Mouse (Mus musculus): ENCODE measurements around the gene Pdzd7.
A peak's percentile ranks its signal among the peaks of the same experiment; 100 is the strongest.

Pdzd7 gene

DNA sequence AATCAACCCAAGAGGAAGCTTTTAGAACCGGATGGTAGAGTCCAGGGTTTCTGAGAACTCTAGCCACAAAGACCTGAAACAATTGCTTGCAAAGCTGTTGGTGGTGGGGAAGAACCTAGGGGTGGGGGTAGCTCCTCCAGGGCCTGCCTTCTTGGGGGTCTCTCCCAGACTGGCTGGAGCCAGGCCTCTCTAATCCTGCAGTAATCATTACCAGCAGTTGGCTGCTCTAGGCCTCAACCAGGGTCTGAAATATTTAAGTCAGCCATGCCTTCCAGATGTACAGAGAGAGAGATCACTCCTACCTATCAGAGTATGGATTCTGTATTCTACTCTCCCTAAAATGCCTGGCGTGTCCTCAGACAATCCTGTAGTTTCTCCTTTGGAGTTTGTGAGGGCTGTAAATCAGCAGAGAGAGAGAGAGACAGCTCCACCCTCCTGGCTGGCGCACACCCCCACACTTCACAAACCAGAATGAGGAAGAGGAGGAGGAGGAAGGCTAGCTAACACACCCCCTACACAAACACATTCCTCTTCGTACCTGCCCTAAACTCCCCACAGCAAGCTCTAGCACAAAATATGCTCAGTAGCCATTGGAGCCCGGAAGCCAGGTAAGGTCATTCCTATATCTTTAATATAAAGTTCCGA lies 31.8 kb downstream of the Pdzd7 start:
- DNase-seq (ENCODE audit: extremely low read depth, low read depth) = peak; percentile 35

DNA sequence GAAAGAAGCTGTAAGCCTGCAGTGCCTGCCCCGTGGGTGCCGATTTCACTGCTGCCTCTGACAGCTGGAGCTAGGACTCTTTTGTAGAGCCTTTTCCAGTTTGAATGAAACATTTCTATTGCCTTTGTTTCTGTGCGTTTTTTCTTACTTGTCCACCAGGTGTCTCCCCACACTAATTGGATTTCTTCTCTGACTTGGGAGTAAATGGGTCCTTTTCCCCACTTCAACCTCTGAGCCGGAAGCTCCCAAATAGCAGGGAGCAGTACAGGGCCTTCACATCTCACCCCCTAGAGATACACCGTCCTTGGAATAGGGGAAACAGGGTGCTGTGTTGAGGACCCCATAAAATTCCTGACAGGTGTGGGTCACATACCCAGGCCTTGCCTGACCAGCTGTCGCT lies 32.9 kb downstream of the Pdzd7 start:
- DNase-seq (ENCODE audit: extremely low read depth, low read depth) = peak; percentile 37

DNA sequence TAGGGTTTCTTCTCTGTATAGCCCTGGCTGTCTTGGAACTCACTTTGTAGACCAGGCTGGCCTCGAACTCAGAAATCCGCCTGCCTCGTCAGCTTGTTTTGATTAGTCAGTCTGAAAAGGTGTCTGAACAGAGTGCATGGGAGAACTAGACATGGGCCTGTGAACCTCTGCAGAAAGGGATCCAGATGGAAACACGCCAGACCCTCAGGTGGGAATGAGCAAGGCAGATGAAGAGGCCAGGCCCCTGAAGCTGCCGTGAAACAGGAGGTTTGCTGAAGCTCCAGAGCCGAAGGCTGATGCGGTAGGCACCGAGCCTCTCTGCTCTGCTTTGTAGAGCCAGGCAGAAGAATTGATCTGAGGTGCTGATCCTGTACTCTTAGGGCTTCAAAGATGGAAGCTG lies 33.3 kb downstream of the Pdzd7 start:
- no peak for DNase-seq (ENCODE audit: extremely low read depth, low read depth)

DNA sequence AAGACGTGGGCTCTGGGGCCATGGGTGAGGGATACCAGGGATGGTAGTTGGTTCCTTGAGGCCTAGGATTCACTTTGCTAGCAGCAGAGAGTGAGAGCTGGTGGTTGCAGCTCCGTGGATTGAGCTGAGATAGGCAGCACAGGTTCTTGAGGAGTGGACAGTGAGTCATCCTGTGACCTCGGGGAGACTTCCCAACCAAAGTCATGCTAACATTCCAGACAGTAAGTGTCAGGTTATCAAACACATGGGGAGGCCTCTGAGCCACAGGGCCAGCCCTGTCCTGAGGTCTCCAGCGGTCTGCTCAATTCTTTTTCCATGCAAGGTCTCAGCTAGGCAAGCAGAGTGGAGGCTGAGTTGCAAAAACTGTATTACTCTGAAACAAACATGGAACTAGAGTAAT lies 34.9 kb downstream of the Pdzd7 start:
- DNase-seq (ENCODE audit: extremely low read depth, low read depth) = no peak

DNA sequence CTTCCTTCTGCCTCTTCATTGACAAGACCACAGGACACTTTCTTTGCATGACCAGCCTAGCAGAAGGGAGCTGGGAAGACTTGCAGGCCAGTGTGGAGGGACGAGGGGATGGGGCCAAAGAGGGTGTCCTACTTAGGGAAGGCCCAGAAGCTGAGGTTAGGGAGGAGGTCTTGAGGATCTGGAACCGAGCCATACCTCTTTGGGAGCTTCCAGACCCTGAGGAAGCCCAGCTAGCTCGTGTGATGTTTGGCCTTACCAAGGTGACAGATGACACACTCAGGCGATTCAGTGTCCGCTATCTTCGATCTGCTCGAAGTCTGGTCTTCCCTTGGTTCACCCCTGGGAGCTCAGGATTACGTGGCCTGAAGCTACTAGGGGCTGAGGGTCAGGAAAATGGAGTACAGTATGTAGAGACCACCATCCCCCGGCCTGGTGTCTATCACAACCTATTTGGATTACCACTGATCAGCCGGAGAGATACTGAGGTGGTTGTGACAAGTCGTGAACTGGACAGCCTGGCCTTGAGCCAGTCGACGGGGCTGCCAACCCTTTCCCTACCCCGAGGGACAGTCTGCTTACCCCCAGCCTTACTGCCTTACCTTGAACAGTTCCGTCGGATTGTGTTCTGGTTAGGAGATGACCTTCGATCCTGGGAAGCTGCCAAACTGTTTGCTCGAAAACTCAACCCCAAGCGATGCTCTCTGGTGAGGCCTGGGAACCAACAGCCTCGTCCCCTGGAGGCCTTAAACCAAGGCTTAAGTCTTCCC lies 37.9 kb downstream of the Pdzd7 start:
- no peak for DNase-seq (ENCODE audit: extremely low read depth, low read depth)

DNA sequence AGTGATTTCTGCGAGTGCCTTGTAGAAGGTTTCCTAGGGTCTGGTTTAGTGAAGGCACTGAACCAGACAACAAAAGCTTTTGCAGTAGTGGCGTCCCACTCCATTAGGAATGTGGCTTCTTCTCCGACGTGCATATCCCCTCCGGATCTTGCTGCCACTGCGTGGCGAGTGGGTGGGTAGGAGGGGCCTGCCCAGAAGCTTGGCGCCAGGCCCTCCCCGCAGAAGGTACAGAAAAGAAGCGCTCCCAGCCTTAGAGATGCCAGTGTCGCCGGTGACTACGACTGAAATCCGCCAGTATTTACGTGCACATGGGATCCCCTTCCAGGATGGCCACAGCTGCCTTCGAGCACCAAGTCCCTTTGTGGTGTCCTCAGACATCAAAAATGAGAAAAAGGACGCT lies 38.5 kb downstream of the Pdzd7 start:
- no peak for DNase-seq (ENCODE audit: extremely low read depth, low read depth)

DNA sequence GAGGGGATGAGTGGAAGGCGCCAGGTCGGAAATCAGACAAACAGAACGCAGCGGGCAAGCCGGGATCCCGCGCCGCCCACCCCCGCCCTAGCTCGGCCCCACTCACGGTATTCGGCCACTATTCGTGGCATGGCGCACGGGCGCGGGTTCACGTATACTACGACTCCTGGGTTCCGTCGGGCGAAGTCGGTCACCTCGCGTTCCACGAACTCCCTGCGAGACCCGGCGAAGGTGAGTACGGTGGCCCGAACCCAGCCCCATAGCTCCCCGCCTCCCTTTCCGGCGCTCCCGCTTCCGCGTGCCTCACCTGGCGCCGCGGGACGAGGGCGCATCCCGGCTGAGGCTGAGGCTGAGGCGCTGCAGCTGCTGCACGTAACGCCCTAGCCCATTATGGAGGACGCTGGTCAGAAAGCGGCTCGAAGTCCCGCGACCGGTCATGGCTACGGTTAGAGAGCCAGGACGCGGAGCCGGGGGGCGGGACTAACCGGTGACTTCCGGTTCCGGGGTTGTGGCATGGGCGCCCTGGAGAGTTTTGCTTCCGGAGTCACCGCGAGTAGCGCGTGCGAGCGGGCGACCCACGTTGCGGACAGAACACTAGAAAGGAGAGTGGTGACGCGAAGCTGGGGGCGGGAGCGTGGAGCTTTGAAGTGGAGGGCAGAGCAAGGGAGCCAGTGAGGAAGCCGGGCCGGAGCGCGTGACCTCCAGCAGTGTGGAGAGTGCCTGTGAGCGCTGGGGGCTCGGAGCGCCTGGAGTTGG lies 39.4 kb downstream of the Pdzd7 start, which contains the start of gene Mrpl43:
Gene Mrpl43 (minus strand): TSS at position 486 of the 756 bp plus-strand sequence.
- peak; percentile 84 for DNase-seq (ENCODE audit: extremely low read depth, low read depth)

DNA sequence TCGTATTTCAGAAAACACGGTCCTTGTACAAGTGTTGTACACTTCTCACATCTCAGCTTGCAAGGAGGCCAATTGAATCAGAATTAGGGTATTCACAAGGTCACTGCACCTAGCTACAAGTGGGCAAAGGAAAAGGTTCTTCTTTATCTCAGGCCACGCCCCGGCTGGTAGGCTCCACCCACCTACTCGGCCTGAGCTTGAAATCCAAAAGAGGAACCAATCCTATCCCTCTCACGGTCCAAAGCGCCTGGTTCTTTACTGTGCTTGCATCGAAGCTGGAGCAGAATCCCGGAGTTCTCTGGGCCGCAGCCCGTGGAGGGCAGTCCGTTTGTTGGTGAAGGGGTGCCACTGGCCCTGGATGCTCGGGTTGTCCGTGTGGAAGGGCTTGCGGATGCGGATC lies 40.1 kb downstream of the Pdzd7 start, which contains the start of gene Twnk:
Gene Twnk (plus strand): TSS at position 220 of the 400 bp plus-strand sequence.
- DNase-seq (ENCODE audit: extremely low read depth, low read depth) = peak; percentile 88

DNA sequence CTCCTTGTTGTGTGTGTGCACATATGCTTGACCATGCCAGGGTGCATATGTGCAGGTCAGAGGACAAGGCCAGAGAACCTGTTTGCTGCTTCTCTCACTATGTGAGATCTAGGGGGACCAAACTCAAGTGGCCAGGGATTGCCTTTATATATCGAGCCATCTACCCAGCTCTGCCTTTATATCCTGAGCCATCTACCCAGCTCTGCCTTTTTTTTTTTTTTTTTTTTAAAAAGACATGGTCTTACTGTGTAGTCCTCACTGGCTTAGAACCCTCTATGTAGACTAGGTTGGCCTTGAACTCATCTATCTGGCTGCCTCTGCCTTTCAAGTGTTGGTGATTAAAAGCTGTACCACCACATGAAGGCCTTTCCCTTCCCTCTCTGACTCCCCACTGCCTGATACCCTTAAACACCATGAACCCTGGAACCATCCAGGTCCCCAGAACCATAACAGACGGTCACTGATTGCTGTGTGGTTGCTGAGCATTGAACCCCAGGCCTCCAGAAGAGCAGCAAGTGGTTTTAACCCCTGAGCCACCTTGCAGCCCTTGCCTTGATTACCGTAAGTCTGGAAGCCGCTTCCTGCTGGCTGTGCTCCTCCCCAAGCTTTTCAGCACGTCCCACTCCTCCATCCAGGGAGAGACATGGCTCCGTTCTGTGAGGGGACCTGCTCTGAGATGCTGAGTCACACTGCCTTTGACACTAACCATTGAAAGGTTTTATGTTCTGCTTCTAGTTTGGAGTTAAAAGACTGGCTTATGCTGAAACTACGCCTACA lies 41.6 kb downstream of the Pdzd7 start:
- no peak for DNase-seq (ENCODE audit: extremely low read depth, low read depth)

DNA sequence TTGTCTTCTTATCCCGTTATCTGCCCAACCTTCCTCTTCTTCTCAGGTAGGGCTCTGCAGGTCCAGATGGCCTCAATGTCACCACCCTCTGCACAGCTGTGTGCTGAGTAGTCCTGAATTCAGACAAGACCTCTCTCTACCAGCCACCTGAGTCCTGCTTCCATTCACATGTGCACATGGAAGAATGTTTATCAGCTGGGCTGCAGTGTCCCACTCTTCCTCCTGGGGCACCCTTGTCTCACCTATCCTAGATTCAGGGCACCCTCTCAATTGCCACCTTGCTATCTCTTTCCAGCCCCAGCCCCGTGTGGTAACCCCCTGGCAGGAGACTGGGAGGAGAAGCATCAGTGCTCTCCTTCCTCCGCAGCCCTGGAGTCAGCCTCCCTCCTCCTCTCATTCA lies 43.2 kb downstream of the Pdzd7 start:
- no peak for DNase-seq (ENCODE audit: extremely low read depth, low read depth)

DNA sequence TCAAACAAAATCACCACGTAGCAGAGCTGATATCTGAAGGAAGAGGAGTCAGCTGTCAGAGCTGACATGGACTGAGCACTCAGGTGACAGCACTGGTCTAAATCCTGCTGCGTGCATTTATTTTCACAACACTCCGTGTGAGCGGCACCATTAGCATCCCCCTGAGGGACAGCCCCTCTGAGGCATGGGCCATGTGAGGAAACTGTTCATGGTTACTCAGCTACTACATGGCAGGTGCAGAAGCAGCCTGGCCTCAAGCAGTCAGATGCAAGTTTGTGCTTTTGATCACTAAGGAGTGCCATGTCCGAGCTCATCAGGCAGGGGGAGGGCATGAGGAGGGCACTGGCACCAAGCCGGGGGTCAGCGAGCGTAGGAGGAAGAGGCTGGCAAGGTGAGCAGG lies 45.9 kb downstream of the Pdzd7 start:
- no peak for DNase-seq (ENCODE audit: extremely low read depth, low read depth)

DNA sequence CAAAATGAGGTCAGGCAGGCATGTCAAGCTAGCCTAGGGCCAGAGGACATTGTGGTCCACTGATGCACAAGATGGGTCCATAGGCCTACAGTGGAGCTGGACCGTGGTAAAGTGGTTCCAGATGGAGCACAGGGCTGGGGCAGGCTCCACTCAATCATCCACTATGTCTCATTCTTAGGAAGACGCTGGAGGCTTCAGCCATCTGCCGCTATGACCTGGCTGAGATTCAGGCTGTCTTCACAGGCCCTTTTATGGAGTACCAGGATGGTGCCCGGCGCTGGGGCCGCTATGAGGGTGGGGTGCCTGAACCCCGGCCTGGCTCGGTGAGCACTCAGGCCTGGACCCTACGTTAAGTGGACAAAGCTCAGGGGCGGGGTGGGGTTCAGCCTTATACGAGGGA lies 47.7 kb downstream of the Pdzd7 start:
- no peak for DNase-seq (ENCODE audit: extremely low read depth, low read depth)

DNA sequence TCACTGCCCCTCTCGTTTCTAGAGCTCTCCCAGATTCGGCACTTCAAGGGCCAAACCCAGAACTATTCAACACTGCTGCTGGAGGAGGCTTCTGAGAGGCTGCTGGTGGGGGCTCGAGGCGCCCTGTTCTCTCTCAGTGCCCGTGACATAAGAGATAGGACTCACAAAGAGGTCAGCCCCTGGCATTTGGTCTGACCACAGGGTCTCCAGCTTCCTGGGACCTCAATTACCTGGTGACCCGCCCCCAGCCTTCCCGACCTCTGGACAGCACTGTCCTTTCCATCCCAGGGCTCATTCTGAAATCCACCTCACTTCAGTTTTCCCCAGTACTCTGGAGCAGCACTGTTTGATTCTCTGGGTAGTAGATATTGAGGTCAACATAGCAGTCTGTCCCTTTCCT lies 52.8 kb downstream of the Pdzd7 start:
- DNase-seq (ENCODE audit: extremely low read depth, low read depth) = no peak

DNA sequence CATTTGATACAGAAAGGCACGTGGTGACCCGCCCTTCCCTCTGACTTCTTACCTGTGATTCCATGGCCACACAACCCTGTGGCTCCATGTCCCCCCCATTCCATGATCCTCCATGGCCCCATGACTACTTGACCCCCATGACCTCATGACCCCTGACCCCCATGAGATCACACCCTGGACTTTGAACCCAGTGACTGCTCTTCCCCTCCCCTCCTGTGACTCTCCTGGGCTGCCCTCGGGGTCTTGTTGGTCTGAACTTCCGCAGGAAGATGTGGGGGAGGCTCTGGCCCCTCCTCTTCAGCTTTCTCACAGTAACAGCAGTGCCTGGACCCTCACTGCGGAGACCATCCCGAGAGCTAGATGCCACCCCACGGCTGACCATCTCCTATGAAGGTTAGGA lies 53.3 kb downstream of the Pdzd7 start:
- DNase-seq (ENCODE audit: extremely low read depth, low read depth) = no peak

DNA sequence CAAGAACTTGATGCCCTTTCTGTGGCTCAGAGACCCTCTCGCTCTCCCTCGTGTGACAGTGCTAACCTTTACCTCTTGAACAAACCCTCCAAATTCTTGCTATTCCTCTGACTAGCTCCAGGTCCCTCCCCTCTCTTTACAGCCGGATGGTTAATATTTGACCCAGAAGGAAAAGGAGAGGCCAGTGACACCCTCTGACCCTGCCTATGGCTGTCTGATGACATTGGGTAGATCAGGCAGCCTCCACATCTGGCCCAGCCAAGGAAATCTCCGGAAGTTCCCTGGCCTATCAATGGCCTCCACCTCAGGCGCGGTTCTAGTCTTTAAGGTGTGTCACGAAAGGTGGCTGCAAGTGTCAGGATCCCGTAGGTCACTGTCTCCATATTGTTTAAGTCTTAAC lies 54.5 kb downstream of the Pdzd7 start:
- DNase-seq (ENCODE audit: extremely low read depth, low read depth) = no peak

DNA sequence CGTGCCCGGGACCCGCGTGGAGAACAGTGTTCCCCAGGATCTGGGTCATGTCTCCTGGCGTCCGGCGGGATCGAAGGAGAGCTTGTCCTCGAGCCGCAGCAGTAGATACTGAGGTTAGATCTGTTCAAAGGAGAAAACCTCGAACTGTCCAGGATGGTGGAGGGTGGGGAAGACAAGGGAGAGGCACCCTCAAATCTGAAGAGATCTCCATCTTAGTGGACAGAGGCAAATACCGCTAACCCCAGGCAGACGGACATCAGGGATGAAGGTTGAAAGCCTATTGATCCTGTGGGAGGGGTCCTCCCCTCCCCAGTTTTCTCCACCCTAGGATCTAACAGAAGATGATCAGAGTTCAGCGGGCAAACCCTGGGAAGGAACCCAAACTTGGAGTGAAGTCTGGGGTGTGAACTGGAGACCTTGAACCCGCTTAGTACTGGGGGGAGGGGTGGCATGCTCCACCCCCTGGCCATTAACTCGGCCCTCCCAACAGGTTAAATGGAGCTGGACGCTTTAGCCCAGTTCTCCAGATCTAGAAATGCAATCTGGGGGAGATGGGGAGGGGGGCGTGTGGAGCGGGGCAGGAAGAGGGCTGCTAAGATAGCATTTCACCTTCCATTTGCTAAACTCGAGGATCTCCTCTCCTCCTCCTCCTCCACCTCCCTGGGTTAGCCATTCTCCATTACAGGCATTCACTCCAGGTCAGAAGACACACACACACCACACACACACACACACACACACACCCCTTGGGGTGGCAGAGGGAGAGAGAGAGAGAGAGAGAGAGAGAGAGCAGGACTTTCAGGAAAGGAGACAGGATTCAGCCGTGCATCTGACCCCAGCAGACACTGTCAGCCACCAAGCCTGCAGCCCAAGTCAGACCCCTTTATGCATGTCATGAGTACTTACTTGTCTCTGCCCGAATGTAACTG lies 55.7 kb downstream of the Pdzd7 start:
- no peak for DNase-seq (ENCODE audit: extremely low read depth, low read depth)

DNA sequence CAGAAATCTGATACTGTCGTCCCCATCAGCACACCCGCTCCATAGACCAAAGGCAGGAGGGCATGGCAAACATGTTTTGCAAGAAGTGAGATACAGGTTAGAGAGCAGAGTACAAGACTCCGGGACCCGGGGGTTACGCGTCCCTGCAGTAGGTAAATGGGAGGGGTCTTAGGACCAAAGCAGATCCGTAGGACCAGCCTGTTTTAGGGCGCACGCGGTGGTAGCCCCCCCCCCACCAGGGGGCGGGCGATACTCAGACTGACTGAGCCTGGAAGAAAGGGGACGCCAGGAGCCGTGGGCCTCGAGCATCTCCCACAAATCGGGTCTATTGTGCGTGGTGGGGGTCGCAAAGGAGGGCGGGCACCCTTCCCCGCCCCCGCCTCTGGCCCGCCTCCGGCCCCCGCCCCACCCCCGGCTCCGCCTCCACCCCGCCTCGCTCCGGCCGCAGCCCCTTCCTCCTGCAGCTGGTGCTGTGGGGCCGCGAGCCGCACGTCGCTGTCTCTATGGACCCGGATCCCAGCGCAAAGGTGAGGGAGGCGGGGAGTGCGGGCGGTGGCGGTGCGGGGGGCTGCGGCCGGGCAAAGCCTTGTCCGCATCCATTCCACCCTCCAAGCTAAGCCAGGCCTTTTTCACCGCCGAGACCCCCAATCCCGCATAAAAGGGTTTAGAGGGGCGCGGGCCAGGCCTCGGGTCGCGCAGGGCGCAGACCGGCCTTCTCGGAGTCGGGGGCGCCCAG lies 56.5 kb downstream of the Pdzd7 start, which contains the start of gene Sema4g:
Gene Sema4g (plus strand): TSS at position 271 of the 736 bp plus-strand sequence.
- no peak for DNase-seq (ENCODE audit: extremely low read depth, low read depth)

DNA sequence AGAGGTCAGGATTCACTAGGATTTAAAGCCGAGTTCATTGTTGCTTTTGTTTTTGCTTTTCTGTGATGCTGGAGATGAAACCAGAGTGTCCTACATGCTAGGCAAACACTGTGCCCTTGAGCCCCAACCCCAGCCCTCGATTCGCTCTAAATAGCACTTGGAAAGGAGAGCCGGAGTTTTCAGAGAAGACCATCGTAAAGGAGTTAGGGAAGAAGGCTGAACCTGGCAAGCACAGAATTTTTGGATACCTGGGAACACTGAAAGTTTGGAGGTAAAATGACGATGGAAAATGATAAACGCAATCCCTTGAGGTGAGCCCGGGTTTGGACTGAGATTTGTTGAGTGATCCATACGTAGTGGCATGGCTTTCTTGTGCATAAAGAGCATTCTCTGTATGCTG lies 57.2 kb downstream of the Pdzd7 start:
- DNase-seq (ENCODE audit: extremely low read depth, low read depth) = no peak

DNA sequence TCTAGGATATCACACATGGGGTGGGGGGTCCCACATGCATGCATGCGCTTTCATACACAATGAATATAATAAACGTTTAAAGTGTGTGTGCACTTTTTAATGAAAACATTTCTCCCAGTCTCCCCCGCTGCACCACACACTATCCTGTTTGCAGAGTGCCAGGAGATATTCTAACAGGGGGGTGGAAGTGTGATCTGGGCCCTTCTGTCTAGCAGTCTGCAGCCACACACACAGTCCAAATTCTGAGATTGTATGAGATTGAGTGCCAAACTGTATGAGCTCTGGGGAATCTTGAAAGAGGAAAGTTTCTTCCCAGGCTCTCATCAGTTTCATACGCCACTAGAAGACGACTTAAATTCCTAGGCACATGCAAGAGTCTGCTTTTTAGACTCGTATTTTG lies 57.7 kb downstream of the Pdzd7 start:
- no peak for DNase-seq (ENCODE audit: extremely low read depth, low read depth)

DNA sequence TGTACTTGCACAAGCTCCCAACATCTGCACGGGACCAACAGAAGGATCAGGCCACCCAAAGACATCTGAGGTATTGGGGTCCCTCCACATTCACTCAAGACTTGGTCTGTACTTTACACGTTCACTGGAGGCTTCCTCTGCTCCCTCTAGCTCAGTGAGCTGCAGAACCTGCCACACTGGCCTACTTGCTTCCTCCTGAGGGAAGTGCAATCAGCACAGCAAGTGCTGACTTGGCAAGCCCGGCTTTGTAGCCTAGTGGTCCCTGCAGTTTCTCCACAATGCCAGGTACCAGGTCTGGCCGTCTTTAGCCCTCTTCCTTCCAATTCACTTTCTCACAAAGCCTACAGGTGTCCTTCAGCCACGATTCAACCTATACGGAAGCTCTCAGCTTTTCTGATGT lies 58.5 kb downstream of the Pdzd7 start:
- no peak for DNase-seq (ENCODE audit: extremely low read depth, low read depth)
